Mouse (Mus musculus): ENCODE results near the gene Kdm5a.
A peak's percentile ranks its signal among the peaks of the same experiment; 100 is the strongest.

Kdm5a gene

GRCm38 (mm10) chr6:120442171-120442749, 78.3 kb downstream of the Kdm5a start:
- DNase-seq (ENCODE audit: low spot score), result no peak

- no peak for DNase-seq (ENCODE audit: low spot score)
Observed at GRCm38 (mm10) chr6:120443363-120444355, 79.7 kb downstream of the Kdm5a start.

GRCm38 (mm10) chr6:120450208-120450607, 86.3 kb downstream of the Kdm5a start:
- DNase-seq (ENCODE audit: low spot score), result no peak

GRCm38 (mm10) chr6:120452384-120453102, 88.6 kb downstream of the Kdm5a start:
- DNase-seq (ENCODE audit: low spot score), result no peak

- DNase-seq (ENCODE audit: low spot score), result no peak
Observed at GRCm38 (mm10) chr6:120453103-120453445, 89.2 kb downstream of the Kdm5a start.

- no peak for DNase-seq (ENCODE audit: low spot score)
Observed at GRCm38 (mm10) chr6:120453556-120453955, 89.6 kb downstream of the Kdm5a start.

GRCm38 (mm10) chr6:120454627-120455077, 90.7 kb downstream of the Kdm5a start:
- DNase-seq (ENCODE audit: low spot score), result no peak

GRCm38 (mm10) chr6:120457074-120457473, 93.2 kb downstream of the Kdm5a start:
- no peak for DNase-seq (ENCODE audit: low spot score)

GRCm38 (mm10) chr6:120457751-120458150, 93.8 kb downstream of the Kdm5a start:
- no peak for DNase-seq (ENCODE audit: low spot score)

GRCm38 (mm10) chr6:120461217-120461616, 97.3 kb downstream of the Kdm5a start:
- DNase-seq (ENCODE audit: low spot score), result no peak

- DNase-seq (ENCODE audit: low spot score), result no peak
Observed at GRCm38 (mm10) chr6:120462251-120462650, 98.3 kb downstream of the Kdm5a start.

GRCm38 (mm10) chr6:120463086-120463871, 99.4 kb downstream of the Kdm5a start, which contains the start of gene Il17ra:
Gene Il17ra, plus strand, starts transcription at chr6:120463247.
- DNase-seq (ENCODE audit: low spot score), result peak; percentile 31

- DNase-seq (ENCODE audit: low spot score), result peak; percentile 63
Observed at GRCm38 (mm10) chr6:120463884-120464283, 100.0 kb downstream of the Kdm5a start.

GRCm38 (mm10) chr6:120464406-120464939, 100.5 kb downstream of the Kdm5a start:
- peak; percentile 18 for DNase-seq (ENCODE audit: low spot score)

- DNase-seq (ENCODE audit: low spot score), result no peak
Observed at GRCm38 (mm10) chr6:120465393-120465792, 101.5 kb downstream of the Kdm5a start.

GRCm38 (mm10) chr6:120466609-120467329, 102.8 kb downstream of the Kdm5a start:
- no peak for DNase-seq (ENCODE audit: low spot score)

GRCm38 (mm10) chr6:120468259-120468658, 104.3 kb downstream of the Kdm5a start:
- DNase-seq (ENCODE audit: low spot score), result no peak

GRCm38 (mm10) chr6:120469268-120469667, 105.3 kb downstream of the Kdm5a start:
- no peak for DNase-seq (ENCODE audit: low spot score)

GRCm38 (mm10) chr6:120469770-120470169, 105.8 kb downstream of the Kdm5a start:
- DNase-seq (ENCODE audit: low spot score), result no peak

GRCm38 (mm10) chr6:120470666-120471065, 106.7 kb downstream of the Kdm5a start:
- DNase-seq (ENCODE audit: low spot score), result no peak

GRCm38 (mm10) chr6:120471991-120472441, 108.1 kb downstream of the Kdm5a start:
- DNase-seq (ENCODE audit: low spot score), result no peak
